Mouse (Mus musculus) liver, embryonic 15.5 days (tissue): ENCODE data around the gene Cldn7. TPM values are rescaled to one million over a fixed set of nuclear protein-coding genes. Genes with fewer than 3 reads are reported as not detected.

ENCODE experiments used
- ATAC-seq: fragments of 200-750 bp; cut with Nextera tagmentation; 2 replicates; pipeline ENCODE4 v1.8.0; 2017; ENCODE audit warnings: moderate number of reproducible peaks, mild to moderate bottlenecking, moderate library complexity; ENCODE audit not compliant: insufficient read depth
- H3K27ac ChIP-seq: fragments of 300-500 bp; sonication (generic); replicated peaks from 2 replicates; pipeline ENCODE4 v1.5.1; 2015; ENCODE audit warnings: mild to moderate bottlenecking, inconsistent platforms
- H3K27me3 ChIP-seq: fragments of 300-500 bp; sonication (generic); 2 replicates; pipeline ENCODE4 v1.6.1; 2015; ENCODE audit warnings: mild to moderate bottlenecking, inconsistent platforms
- H3K36me3 ChIP-seq: fragments of 300-500 bp; sonication (generic); replicated peaks from 2 replicates; pipeline ENCODE4 v1.6.1; 2015; ENCODE audit warnings: moderate library complexity, mild to moderate bottlenecking, inconsistent platforms
- H3K4me1 ChIP-seq: fragments of 300-500 bp; sonication (generic); replicated peaks from 2 replicates; pipeline ENCODE4 v1.6.1; 2015; ENCODE audit warnings: inconsistent platforms
- H3K4me2 ChIP-seq: fragments of 300-500 bp; sonication (generic); 2 replicates; pipeline ENCODE4 v1.6.1; 2015; ENCODE audit warnings: moderate library complexity, mild to moderate bottlenecking, inconsistent platforms
- H3K4me3 ChIP-seq: fragments of 300-500 bp; sonication (generic); replicated peaks from 2 replicates; pipeline ENCODE4 v1.5.1; 2015; ENCODE audit warnings: mild to moderate bottlenecking, inconsistent platforms
- H3K9ac ChIP-seq: fragments of 300-500 bp; sonication (generic); 2 replicates; pipeline ENCODE4 v1.6.1; 2015; ENCODE audit warnings: moderate library complexity, mild to moderate bottlenecking, inconsistent platforms
- H3K9me3 ChIP-seq: fragments of 300-500 bp; sonication (generic); replicated peaks from 2 replicates; pipeline ENCODE4 v1.6.1; 2016; ENCODE audit warnings: inconsistent platforms
- WGBS: fragments of 180-500 bp; shearing (Covaris S2); methylation state at CpG from one replicate; pipeline ENCODE4 v1.1.7; 2015; ENCODE audit warnings: mixed read lengths; ENCODE audit not compliant: insufficient replicate concordance; 5-methylcytosine and 5-hydroxymethylcytosine counted together
- microRNA counts: library from miRNA; unstranded; fragments of <30 nt; microRNA quantifications from one replicate; lab custom pipeline; 2016
- microRNA-seq: library from miRNA; unstranded; fragments of <30 nt; microRNA quantifications from one replicate; pipeline ENCODE4, GENCODE M21; 2016
- polyA plus RNA-seq: library from polyadenylated mRNA; unstranded; fragments of >200 nt; fragmentation: Nextera tagmentation; extraction: Ambion mirVana; gene quantifications from 2 replicates; pipeline ENCODE4 v1.2.1, GENCODE M21; 2015

Cldn7 gene
- polyA plus RNA-seq, 1 experiment from 2014 or later = 4.5 TPM

GRCm38 (mm10) chr11:70016669-70017068 lies 52.1 kb downstream of the Cldn7 start, which contains the start of gene Dlg4:
Dlg4 (plus strand) TSS chr11:70016942.
- Histone ChIP-seq H3K9me3 (no peaks in the 10 kb centered on the region), H3K36me3 (peaks cover 19% of the 10 kb centered on the region), H3K4me2 (peak within 1 kb of the TSS; percentile 88; the same call in 1 of the 2 replicates), H3K4me1 (peaks cover 67% of the 10 kb centered on the region), H3K4me3 (peak within 1 kb of the TSS; percentile 47), H3K27ac (no peak within 1 kb of the TSS), H3K9ac (no peak within 1 kb of the TSS; the same call in 1 of the 2 replicates), H3K27me3 (peaks cover 3% of the 10 kb centered on the region; the same call in 1 of the 2 replicates)
- WGBS = 55% methylated on average over 3 of the region's 3 CpGs
- ATAC-seq = no peak

- Histone ChIP-seq H3K4me3 (no peak overlapping the region), H3K9me3 (no peaks in the 10 kb centered on the region), H3K27ac (no peak overlapping the region), H3K4me2 (no peak overlapping the region), H3K9ac (no peak overlapping the region; the same call in 1 of the 2 replicates), H3K36me3 (peaks cover 13% of the 10 kb centered on the region), H3K27me3 (peaks cover 9% of the 10 kb centered on the region), H3K4me1 (peaks cover 67% of the 10 kb centered on the region)
- no peak for ATAC-seq
- WGBS = 50% methylated on average over 7 of the region's 7 CpGs
These were observed 52.7 kb downstream of the Cldn7 start for GRCm38 (mm10) chr11:70017199-70017767.

MicroRNAs encoded within 50 kb of the gene (microRNA counts, 519-probe panel; counts per million panel counts)
- microRNA mmu-miR-324-3p (lab: Ali Mortazavi, UCI) (not detected), microRNA mmu-miR-324-5p (lab: Ali Mortazavi, UCI) (2,943 counts per million, percentile 59 among the panel's probes with 10 or more counts)

Small RNAs within 50 kb of the gene (microRNA-seq; reads per million reads assigned to microRNA genes)
- gene Gm44349 (not detected), gene Mir324 (2,107 reads per million, percentile 83 among the genes with 10 or more reads in this experiment)

Other genes starting within 250 kb of the Cldn7 start
- gene Polr2a, start 206.1 kb upstream of the Cldn7 start, polyA plus RNA-seq = 10.2 and 10.4 TPM in 2 replicates
- gene Slc35g3, start 202.8 kb upstream of the Cldn7 start, polyA plus RNA-seq = not detected in 2 replicates
- 0.43 and 0.92 TPM in 2 replicates for gene Zbtb4, start 198.9 kb upstream of the Cldn7 start, polyA plus RNA-seq
- gene Chrnb1, start 168.8 kb upstream of the Cldn7 start, polyA plus RNA-seq = 0.84 and 1.3 TPM in 2 replicates
- 0.16 and 0.18 TPM in 2 replicates for gene Fgf11, start 162.9 kb upstream of the Cldn7 start, polyA plus RNA-seq
- 0.69 and 0.94 TPM in 2 replicates for gene Tmem102, start 159.2 kb upstream of the Cldn7 start, polyA plus RNA-seq
- not detected in 2 replicates for gene Gm39566, start 149.5 kb upstream of the Cldn7 start, polyA plus RNA-seq
- gene Spem2, start 146.3 kb upstream of the Cldn7 start, polyA plus RNA-seq = not detected in 2 replicates
- not detected in 2 replicates for gene Spem1, start 142.6 kb upstream of the Cldn7 start, polyA plus RNA-seq
- 0.54 and 0.64 TPM in 2 replicates for gene Nlgn2, start 127.0 kb upstream of the Cldn7 start, polyA plus RNA-seq
- gene Tmem256, start 126.3 kb upstream of the Cldn7 start, polyA plus RNA-seq = 336 and 387 TPM in 2 replicates
- gene Plscr3, start 118.4 kb upstream of the Cldn7 start, polyA plus RNA-seq = 26.1 and 28.0 TPM in 2 replicates
- 0.60 and 0.62 TPM in 2 replicates for gene Tnk1, start 106.0 kb upstream of the Cldn7 start, polyA plus RNA-seq
- not detected in 2 replicates for gene Tmem95, start 86.8 kb upstream of the Cldn7 start, polyA plus RNA-seq
- 1.2 and 1.4 TPM in 2 replicates for gene Kctd11, start 83.4 kb upstream of the Cldn7 start, polyA plus RNA-seq
- gene Acap1, start 69.2 kb upstream of the Cldn7 start, polyA plus RNA-seq = 5.9 and 7.2 TPM in 2 replicates
- 0.89 and 1.0 TPM in 2 replicates for gene 2810408A11Rik, start 63.8 kb upstream of the Cldn7 start, polyA plus RNA-seq
- 2.7 and 3.1 TPM in 2 replicates for gene Neurl4, start 63.7 kb upstream of the Cldn7 start, polyA plus RNA-seq
- 90.6 and 98.4 TPM in 2 replicates for gene Gps2, start 50.9 kb upstream of the Cldn7 start, polyA plus RNA-seq
- 1,245 and 1,257 TPM in 2 replicates for gene Eif5a, start 42.8 kb upstream of the Cldn7 start, polyA plus RNA-seq
- gene Ybx2, start 29.0 kb upstream of the Cldn7 start, polyA plus RNA-seq = not detected in 2 replicates
- 19.9 and 22.1 TPM in 2 replicates for gene Slc2a4, start 16.6 kb upstream of the Cldn7 start, polyA plus RNA-seq
- 8.9 and 11.9 TPM in 2 replicates for gene Ctdnep1, start 16.4 kb downstream of the Cldn7 start, polyA plus RNA-seq
- gene Elp5, start 17.7 kb downstream of the Cldn7 start, polyA plus RNA-seq = 58.1 and 60.5 TPM in 2 replicates
- gene Gabarap, start 26.4 kb downstream of the Cldn7 start, polyA plus RNA-seq = 252 and 262 TPM in 2 replicates
- 23.1 and 24.0 TPM in 2 replicates for gene Phf23, start 31.0 kb downstream of the Cldn7 start, polyA plus RNA-seq
- 5.3 and 5.5 TPM in 2 replicates for gene Dvl2, start 35.8 kb downstream of the Cldn7 start, polyA plus RNA-seq
- 111 and 124 TPM in 2 replicates for gene Acadvl, start 50.6 kb downstream of the Cldn7 start, polyA plus RNA-seq
- 0.63 and 0.93 TPM in 2 replicates for gene Dlg4, start 52.2 kb downstream of the Cldn7 start, polyA plus RNA-seq
- 6.8 and 7.3 TPM in 2 replicates for gene Asgr1, start 89.3 kb downstream of the Cldn7 start, polyA plus RNA-seq
- 10.7 and 13.0 TPM in 2 replicates for gene Asgr2, start 127.9 kb downstream of the Cldn7 start, polyA plus RNA-seq
- 2.6 and 2.9 TPM in 2 replicates for gene Mgl2, start 165.6 kb downstream of the Cldn7 start, polyA plus RNA-seq
- gene Clec10a, start 191.4 kb downstream of the Cldn7 start, polyA plus RNA-seq = 0.39 and 0.60 TPM in 2 replicates
- 1.6 and 1.7 TPM in 2 replicates for gene Slc16a11, start 248.0 kb downstream of the Cldn7 start, polyA plus RNA-seq